Mouse (Mus musculus) spleen, adult 18-20 months (tissue): Measurements from ENCODE around the gene C1qtnf5.
"Not testable (repeated sequence)": the region's sequence is repeated elsewhere in the genome, so short reads cannot be mapped to it uniquely, and the experiment has no call there.

Experiments used
- DNase-seq, 2 experiments: peaks; one replicate each; pipeline ENCODE4 v3.0.0; 2022; ENCODE audit warnings: mixed read lengths in 2 of 2

C1qtnf5 gene

GRCm38 (mm10) chr9:44106596-44106995 is 449 bp upstream of the C1qtnf5 start:
- DNase-seq, result no peak

DNA sequence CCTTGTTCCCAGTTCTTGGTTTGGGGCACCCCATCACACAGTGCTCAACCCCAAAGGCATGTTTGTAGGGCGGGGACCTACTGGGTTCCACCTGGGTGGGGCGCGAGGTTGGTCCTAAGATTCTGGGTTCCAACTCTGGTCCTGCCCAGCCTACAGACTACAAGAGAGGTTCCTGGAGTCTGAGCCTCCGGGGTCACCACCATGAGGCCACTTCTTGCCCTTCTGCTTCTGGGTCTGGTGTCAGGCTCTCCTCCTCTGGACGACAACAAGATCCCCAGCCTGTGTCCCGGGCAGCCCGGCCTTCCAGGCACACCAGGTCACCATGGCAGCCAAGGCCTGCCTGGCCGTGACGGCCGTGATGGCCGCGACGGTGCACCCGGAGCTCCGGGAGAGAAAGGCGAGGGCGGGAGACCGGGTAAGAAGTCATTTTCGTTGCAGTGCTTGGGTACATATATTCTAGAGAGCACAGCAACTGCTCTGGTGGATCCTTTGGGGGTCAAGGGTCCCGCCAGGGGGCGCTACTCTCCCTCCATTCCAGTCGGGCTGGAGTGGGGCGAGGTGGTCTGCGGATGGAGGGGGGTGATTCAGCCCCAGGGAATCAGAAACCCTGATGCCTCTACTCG is 623 bp downstream of the C1qtnf5 start:
- DNase-seq, result no peak

DNA sequence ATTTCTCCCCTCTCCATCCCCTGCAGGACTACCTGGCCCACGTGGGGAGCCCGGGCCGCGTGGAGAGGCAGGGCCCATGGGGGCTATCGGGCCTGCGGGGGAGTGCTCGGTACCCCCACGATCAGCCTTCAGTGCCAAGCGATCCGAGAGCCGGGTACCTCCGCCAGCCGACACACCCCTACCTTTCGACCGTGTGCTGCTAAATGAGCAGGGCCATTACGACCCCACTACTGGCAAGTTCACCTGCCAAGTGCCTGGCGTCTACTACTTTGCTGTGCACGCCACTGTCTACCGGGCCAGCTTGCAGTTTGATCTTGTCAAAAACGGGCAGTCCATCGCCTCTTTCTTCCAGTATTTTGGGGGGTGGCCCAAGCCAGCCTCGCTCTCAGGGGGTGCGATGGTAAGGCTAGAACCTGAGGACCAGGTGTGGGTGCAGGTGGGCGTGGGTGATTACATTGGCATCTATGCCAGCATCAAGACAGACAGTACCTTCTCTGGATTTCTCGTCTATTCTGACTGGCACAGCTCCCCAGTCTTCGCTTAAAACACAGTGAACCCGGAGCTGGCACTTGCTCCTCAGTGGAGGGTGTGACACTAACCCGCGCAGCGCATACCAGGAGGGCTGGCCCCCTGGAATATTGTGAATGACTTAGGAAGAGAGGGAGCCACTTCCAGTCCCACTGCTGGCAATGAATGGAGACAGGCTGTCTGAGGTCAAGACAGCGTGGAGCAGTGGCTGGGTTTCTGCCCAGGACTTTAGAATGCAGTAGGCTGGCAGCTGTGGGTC is 1.4 kb downstream of the C1qtnf5 start:
- DNase-seq, result no peak

DNA sequence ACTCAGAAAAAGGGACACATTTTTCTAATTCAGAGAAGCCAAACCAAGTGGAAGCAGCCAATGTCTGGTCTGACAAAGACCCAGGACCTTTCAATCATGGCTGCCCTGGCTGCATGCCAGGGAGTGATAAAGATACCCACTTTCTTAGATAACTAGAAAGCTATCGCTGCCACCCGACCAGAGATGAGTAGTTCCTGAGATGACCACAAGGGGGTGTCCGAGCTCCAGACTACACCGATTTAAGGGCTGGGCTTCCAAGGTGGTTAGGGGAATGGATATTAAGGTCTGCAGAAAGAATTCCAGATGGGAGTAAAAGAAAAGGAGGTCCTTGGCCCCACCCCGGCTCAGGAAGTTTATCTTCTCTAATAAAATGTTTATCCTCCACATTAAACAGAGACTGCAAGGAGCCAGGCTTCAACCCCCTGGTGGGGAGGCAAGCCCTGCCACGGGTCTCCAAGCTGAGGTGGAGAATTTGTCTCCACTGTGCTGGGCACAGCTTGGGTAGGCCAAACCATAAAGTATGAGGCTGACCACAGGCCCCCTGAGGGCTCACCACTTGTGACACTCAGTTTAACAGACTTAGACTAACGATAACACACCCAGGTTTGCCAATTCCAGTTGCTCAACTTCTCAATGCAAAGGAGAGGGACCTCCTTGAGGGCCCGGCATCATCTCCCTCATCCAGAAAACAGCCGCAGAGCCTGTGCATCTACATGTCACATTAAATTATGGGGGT is 2.5 kb downstream of the C1qtnf5 start:
- peak in 1 of 2 experiments; percentile 72 for DNase-seq

- not testable (repeated sequence) for DNase-seq
Observed at GRCm38 (mm10) chr9:44111909-44112308, 4.9 kb downstream of the C1qtnf5 start.

DNA sequence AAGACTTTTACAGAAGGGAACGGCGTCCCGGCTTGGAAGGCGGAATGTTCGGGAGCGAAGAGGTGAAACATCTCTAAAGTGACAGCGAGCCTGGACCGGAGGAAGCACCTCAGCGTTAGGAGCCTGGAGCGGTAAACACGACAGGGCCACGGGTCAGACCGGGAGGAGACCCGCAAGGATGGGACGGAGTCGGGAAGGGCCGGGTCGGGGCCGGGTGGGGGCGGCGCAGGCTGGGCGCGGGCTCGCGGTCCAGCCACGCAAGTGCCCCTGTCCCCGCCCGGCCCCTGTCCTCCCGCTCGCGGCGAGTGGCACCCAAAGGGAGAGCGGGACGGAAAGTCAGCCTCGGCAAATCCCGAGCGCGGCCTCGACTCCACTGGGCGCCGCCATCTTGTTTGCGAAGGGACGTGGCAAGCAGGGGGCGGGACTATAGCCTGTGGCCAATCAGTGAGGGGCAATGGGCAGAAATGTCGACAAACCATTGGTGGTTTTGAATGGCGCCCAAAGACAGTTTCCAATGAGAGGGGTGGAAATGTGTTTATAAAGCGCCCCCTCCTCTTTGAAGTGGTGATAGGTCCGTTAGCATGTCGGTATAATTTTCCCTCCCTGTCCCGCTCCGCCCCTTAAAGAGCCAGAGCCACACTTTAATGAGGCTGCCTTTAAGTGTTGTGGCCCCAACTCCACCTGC is 6.2 kb downstream of the C1qtnf5 start, which contains the start of the genes Gm49380 and Rnf26:
TSS of gene Gm49380 (minus strand) at position 396 of the 685 bp plus-strand sequence.
TSS of gene Rnf26 (minus strand) at position 413 of the 685 bp plus-strand sequence.
- DNase-seq, result peak; percentile 86 to 92

GRCm38 (mm10) chr9:44114453-44114852 is 7.4 kb downstream of the C1qtnf5 start:
- DNase-seq, result no peak

- DNase-seq, result no peak
Observed at GRCm38 (mm10) chr9:44115599-44115998, 8.6 kb downstream of the C1qtnf5 start.

DNA sequence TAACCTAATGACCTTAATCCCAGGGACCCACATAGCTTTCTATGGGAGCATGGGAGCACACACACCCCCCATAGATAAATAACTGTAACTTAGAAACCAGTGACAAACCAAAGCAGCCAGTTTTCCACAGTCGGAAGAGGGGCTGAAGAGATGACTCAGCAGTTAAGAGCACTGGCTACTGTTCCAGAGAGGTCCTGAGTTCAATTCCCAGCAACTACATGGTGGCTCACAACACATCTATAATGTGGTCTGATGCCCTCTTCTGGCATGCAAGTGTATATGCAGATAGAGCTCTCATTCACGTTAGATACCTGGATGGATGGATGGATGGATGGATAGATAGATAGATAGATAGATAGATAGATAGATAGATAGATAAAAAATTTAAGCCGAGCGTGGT is 9.1 kb downstream of the C1qtnf5 start:
- DNase-seq, result no peak

- peak in 1 of 2 experiments; percentile 58 for DNase-seq
Observed at GRCm38 (mm10) chr9:44119011-44119410, 12.0 kb downstream of the C1qtnf5 start.

DNA sequence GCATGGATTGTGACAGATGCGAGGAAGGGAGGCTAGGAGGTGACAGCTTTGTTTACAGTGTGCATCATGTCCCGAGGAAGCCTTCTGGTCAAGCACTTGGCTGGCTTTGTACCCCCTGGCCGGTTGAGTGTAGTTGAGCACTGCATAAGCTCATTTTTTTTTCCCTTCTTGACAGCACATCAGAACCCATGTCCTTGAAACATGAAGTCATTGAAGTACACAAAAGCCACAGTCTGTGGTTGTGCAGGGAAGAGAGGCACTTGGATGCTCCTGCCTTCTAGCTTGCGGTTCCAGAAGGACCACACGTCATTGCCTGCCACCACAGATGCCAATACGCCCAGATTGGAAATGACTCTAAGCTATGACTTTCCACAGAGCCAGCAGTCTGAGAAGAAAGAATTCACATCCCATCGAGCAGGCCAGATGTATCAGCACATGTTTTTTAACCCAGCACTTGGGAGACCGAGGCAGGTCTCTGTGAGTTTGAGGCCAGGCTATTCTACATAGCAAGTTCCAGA is 13.0 kb downstream of the C1qtnf5 start:
- no peak for DNase-seq

- DNase-seq, result no peak
Observed at GRCm38 (mm10) chr9:44124317-44124716, 17.3 kb downstream of the C1qtnf5 start.

GRCm38 (mm10) chr9:44125026-44125425 is 18.0 kb downstream of the C1qtnf5 start:
- no peak for DNase-seq

GRCm38 (mm10) chr9:44125546-44126428 is 18.7 kb downstream of the C1qtnf5 start:
- DNase-seq, result peak; percentile 60 to 81

GRCm38 (mm10) chr9:44126746-44127145 is 19.7 kb downstream of the C1qtnf5 start:
- no peak for DNase-seq

- no peak for DNase-seq
Observed at GRCm38 (mm10) chr9:44127351-44127801, 20.3 kb downstream of the C1qtnf5 start.

GRCm38 (mm10) chr9:44129633-44130032 is 22.6 kb downstream of the C1qtnf5 start:
- DNase-seq, result no peak

DNA sequence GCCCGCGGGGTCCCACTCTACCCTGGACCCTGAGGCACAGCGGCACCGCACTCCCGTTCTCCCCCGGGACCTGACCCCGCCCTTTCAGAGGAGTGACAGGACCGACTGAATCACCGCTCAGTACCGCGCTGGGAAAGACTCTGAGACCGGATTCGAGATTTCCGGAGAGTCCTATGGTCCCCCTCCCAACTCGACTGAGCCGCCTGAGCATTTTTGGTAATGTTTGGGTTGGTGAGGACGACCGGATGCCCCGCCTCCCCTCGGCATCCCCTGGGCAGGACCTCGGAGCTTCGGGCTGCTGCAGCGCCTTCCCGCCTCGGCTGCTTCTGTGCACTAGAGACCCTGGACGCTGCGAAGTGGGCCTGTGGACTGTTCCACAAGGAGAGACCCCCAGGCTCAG is 23.0 kb downstream of the C1qtnf5 start:
- DNase-seq, result peak; percentile 69 to 71

DNA sequence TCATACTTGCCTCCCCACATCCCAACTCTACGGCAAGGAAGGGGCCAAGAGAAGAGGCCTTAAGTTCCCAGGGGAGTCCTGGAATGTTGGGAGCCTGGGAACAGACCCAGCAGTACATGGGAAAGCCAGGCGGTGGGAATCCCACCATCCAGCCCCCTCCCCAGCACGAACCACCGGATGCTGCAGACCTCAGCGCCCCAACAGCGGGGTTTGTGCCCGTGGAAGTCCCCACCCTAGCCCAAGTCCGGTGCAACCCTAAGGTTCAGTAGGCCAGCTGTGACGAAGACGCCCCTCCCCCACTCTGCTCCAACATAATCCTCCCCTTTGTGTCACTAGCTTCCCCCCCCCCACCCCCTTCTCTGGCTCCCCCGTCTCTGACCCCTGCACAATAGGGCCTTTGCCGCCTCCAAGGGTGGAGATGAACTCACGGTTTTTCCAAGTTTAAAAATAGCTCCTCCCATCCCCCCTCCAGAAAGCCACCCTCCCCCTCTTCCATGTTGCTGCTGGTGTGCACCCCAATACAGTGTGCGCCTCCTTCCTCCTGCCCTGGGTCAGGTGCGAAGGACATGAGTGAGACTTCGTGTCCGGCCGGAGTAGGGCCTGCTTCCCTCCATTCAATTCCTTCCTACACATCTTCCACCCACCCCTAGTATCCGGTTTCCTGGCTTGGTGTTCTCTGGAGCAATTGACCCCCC is 23.7 kb downstream of the C1qtnf5 start:
- peak; percentile 9 to 25 for DNase-seq

DNA sequence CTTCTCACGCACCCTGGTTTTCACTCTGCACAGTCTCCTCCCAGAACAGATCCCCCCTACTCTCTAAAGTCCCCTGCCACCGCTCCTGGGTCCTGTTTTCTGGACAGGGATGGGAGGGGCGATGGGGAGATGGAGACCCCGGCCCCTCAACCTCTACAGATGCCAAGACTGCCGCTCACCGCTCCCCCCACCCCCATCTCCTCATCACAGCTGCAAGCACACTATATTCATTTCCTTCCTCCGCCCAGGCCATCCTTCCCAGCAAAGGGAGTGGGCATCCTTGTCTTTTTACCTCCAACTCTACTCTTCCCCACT is 24.2 kb downstream of the C1qtnf5 start:
- no peak for DNase-seq

GRCm38 (mm10) chr9:44132200-44132599 is 25.2 kb downstream of the C1qtnf5 start:
- DNase-seq, result no peak
